Mouse (Mus musculus) kidney, postnatal 10 days (tissue): Measurements from ENCODE around the gene Mtln.

Source experiments
- DNase-seq: peaks from one replicate; pipeline ENCODE4 v3.0.0; 2021; ENCODE audit warnings: mixed read lengths

Mtln gene

GRCm38 (mm10) chr2:127751849-127752610, 40.3 kb downstream of the Mtln start:
- DNase-seq = no peak

GRCm38 (mm10) chr2:127749376-127749775, 42.9 kb downstream of the Mtln start:
- DNase-seq = no peak

- DNase-seq = no peak
These were observed 44.0 kb downstream of the Mtln start for GRCm38 (mm10) chr2:127748316-127748715.

- DNase-seq = no peak
These were observed 49.7 kb downstream of the Mtln start for GRCm38 (mm10) chr2:127742637-127743036.
